Mouse (Mus musculus): ENCODE measurements around the gene Kcnn4.

- TF ChIP-seq ZC3H11A (IDR thresholded peaks at IDR 0.05; ENCODE audit: borderline replicate concordance, low read depth, low read length) (no peak), CHD2 (IDR thresholded peaks at IDR 0.05; ENCODE audit: low read depth, low read length) (no peak), MAFK (IDR thresholded peaks at IDR 0.05; ENCODE audit: insufficient read depth, low read depth, low read length) (no peak), HCFC1 (IDR thresholded peaks at IDR 0.05; ENCODE audit: borderline replicate concordance, insufficient read depth, low read length) (no peak), ZNF384 (IDR thresholded peaks at IDR 0.05; ENCODE audit: low read depth, low read length) (no peak)
These were observed 6.4 kb downstream of the Kcnn4 start for GRCm38 (mm10) chr7:24376456-24376855.

Data from ES-E14 (cell line).